Mouse (Mus musculus) MEL (cell line): ENCODE measurements around the gene Cpne1.

Source experiments
- CTCF ChIP-seq, 3 experiments: IDR thresholded peaks in 2 of 3; conservative IDR thresholded peaks in 1 of 3; 2 replicates each; pipeline ENCODE4 v1.5.1; 2011 to 2012; ENCODE audit warnings: low read length in 3 of 3, low read depth in 2 of 3, mild to moderate bottlenecking in 2 of 3, improper control_type of control experiment in 1 of 3, inconsistent platforms in 1 of 3, mixed read lengths in 1 of 3, moderate library complexity in 1 of 3; ENCODE audit not compliant: control insufficient read depth in 1 of 3, insufficient read depth in 1 of 3, poor library complexity in 1 of 3, severe bottlenecking in 1 of 3
- ELF1 ChIP-seq: IDR thresholded peaks from 2 replicates; pipeline ENCODE4 v1.6.1; 2014; ENCODE audit warnings: low read depth, mild to moderate bottlenecking, inconsistent platforms, low read length, improper control_type of control experiment, moderate library complexity
- GATA1 ChIP-seq: IDR thresholded peaks from 2 replicates; pipeline ENCODE4 v1.6.1; 2011; ENCODE audit warnings: low read depth, low read length, improper control_type of control experiment
- MAX ChIP-seq: IDR thresholded peaks from 2 replicates; pipeline ENCODE4 v1.6.1; 2011; ENCODE audit warnings: low read length, improper control_type of control experiment
- POLR2A ChIP-seq, 2 experiments: IDR thresholded peaks; 2 replicates each; pipeline ENCODE4 v1.6.1; 2011 to 2012; ENCODE audit warnings: low read length in 2 of 2, mild to moderate bottlenecking in 2 of 2, control low read depth in 1 of 2, improper control_type of control experiment in 1 of 2, low read depth in 1 of 2, moderate library complexity in 1 of 2; ENCODE audit not compliant: control insufficient read depth in 1 of 2, insufficient read depth in 1 of 2, poor library complexity in 1 of 2
- POLR2AphosphoS2 ChIP-seq: IDR thresholded peaks from 2 replicates; pipeline ENCODE4 v1.6.1; 2011; ENCODE audit warnings: low read length, improper control_type of control experiment
- RAD21 ChIP-seq: IDR thresholded peaks from 2 replicates; pipeline ENCODE4 v1.6.1; 2011; ENCODE audit warnings: mild to moderate bottlenecking, low read depth, low read length, improper control_type of control experiment
- TCF12 ChIP-seq: IDR thresholded peaks from 2 replicates; pipeline ENCODE4 v1.6.1; 2014; ENCODE audit warnings: low read depth, mild to moderate bottlenecking, inconsistent platforms, low read length, improper control_type of control experiment, moderate library complexity
- UBTF ChIP-seq: IDR thresholded peaks from 2 replicates; pipeline ENCODE4 v1.6.1; 2012; ENCODE audit warnings: low read depth, mild to moderate bottlenecking, inconsistent platforms, low read length, improper control_type of control experiment, moderate library complexity, borderline replicate concordance; ENCODE audit not compliant: insufficient read depth
- USF2 ChIP-seq, 2 experiments: IDR thresholded peaks; 2 replicates each; pipeline ENCODE4 v1.6.1; 2011 to 2012; ENCODE audit warnings: improper control_type of control experiment in 2 of 2, low read length in 2 of 2, borderline replicate concordance in 1 of 2, inconsistent platforms in 1 of 2, low read depth in 1 of 2, mild to moderate bottlenecking in 1 of 2; ENCODE audit not compliant: insufficient read depth in 1 of 2

DNA sequence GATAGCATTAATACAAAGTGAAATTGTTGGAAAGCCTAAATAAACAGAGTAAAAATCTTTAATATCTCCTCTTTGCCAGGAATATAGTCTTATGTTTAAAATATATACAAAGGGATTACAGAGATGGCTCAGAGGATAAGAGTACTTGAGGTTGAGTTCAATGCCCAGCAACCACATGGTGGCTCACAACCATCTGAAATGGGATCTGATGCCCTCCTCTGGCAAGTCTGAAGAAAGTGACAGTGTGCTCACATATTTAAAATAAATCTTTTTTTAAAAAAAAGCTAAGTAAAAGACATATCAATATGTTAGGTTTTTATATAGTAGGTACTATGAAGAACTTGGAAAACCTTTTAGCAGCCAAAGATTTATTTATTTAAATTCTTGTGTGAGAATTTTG lies 39.8 kb upstream of the Cpne1 start:
- no peak for TF ChIP-seq POLR2A (IDR thresholded peaks at IDR 0.05; ENCODE audit: control insufficient read depth in 1 of 2, insufficient read depth in 1 of 2, low read depth in 1 of 2, low read length in 2 of 2, poor library complexity in 1 of 2)
- no peak for TF ChIP-seq UBTF
- TF ChIP-seq ELF1, result no peak
- peak in 1 of 3 experiments; percentile 42; a peak in 2 of 6 replicates for TF ChIP-seq CTCF (IDR thresholded peaks at IDR 0.05 in 2 of 3, conservative IDR thresholded peaks at IDR 0.05 in 1 of 3; ENCODE audit: control insufficient read depth in 1 of 3, insufficient read depth in 1 of 3, low read depth in 2 of 3, low read length in 3 of 3, poor library complexity in 1 of 3, severe bottlenecking in 1 of 3)
- TF ChIP-seq GATA1, result no peak
- TF ChIP-seq MAX, result no peak
- TF ChIP-seq TCF12, result no peak
- no peak for TF ChIP-seq POLR2AphosphoS2
- no peak for TF ChIP-seq RAD21
- no peak for TF ChIP-seq USF2 (IDR thresholded peaks at IDR 0.05; ENCODE audit: borderline replicate concordance in 1 of 2, insufficient read depth in 1 of 2, low read depth in 1 of 2, low read length in 2 of 2)
